Mouse (Mus musculus) thymus, postnatal 25 days (tissue): ENCODE measurements around the gene Gm8247.
"Not testable (repeated sequence)": the region's sequence is repeated elsewhere in the genome, so short reads cannot be mapped to it uniquely, and the experiment has no call there.

Source experiments
- DNase-seq: peaks from one replicate; pipeline ENCODE4 v3.0.0; 2022

Gm8247 gene

GRCm38 (mm10) chr14:44582853-44583252 lies at the start of gene Gm8247:
Gene Gm8247, plus strand, starts transcription at chr14:44583153.
- not testable (repeated sequence) for DNase-seq

GRCm38 (mm10) chr14:44547961-44548360 lies 35.0 kb upstream of the Gm8247 start:
- not testable (repeated sequence) for DNase-seq

- DNase-seq, result not testable (repeated sequence)
Measured at GRCm38 (mm10) chr14:44591765-44592164, 8.8 kb downstream of the Gm8247 start.

- not testable (repeated sequence) for DNase-seq
Measured at GRCm38 (mm10) chr14:44627737-44628136, 44.8 kb downstream of the Gm8247 start, which contains the start of gene Gm5624. Gene Gm5624, minus strand, starts transcription at chr14:44627938.
